Mouse (Mus musculus) adrenal gland, adult 2 months (tissue): ENCODE measurements around the gene B3gnt7. TPM values are rescaled to one million over a fixed set of nuclear protein-coding genes. Genes with fewer than 3 reads are reported as not detected.

Experiments
- DNase-seq: peaks from one replicate; pipeline ENCODE4 v3.0.0; 2021
- long read RNA-seq: library from polyadenylated mRNA; stranded (forward); transcript quantifications from one replicate; pipeline ENCODE4 v2.0.0, GENCODE M21; 2021
- polyA plus RNA-seq: library from polyadenylated mRNA; depleted of rRNA; stranded (reverse); fragments of >200 nt; gene quantifications from 2 replicates; pipeline ENCODE4 v1.2.3, GENCODE M21; 2012; rRNA removed
- total RNA-seq, 2 experiments: library from RNA; stranded (reverse); gene quantifications; 2 replicates each; pipeline ENCODE4 v1.2.3; 2021

Gene B3gnt7
- total RNA-seq, result under 1 TPM; 0.21 to 0.26 TPM
- 0.36 and 0.40 TPM in 2 replicates for polyA plus RNA-seq
- long read RNA-seq, partial matches to known transcripts, result 1 of 1 reads
- long read RNA-seq, other reads (novel, unspliced or antisense), result 0 of 1 reads

- DNase-seq, result no peak
Measured at GRCm38 (mm10) chr1:86302532-86302931, at the start of gene B3gnt7. Gene B3gnt7, plus strand, starts transcription at chr1:86302832.

GRCm38 (mm10) chr1:86253410-86253809 is 49.2 kb upstream of the B3gnt7 start:
- no peak for DNase-seq

GRCm38 (mm10) chr1:86256311-86256710 is 46.3 kb upstream of the B3gnt7 start:
- DNase-seq, result no peak

- no peak for DNase-seq
Measured at GRCm38 (mm10) chr1:86257228-86257627, 45.4 kb upstream of the B3gnt7 start.

- DNase-seq, result no peak
Measured at GRCm38 (mm10) chr1:86258171-86258824, 44.3 kb upstream of the B3gnt7 start.

- no peak for DNase-seq
Measured at GRCm38 (mm10) chr1:86263564-86264339, 38.9 kb upstream of the B3gnt7 start.

- DNase-seq, result no peak
Measured at GRCm38 (mm10) chr1:86265060-86265459, 37.6 kb upstream of the B3gnt7 start.

GRCm38 (mm10) chr1:86268492-86269189 is 34.0 kb upstream of the B3gnt7 start:
- no peak for DNase-seq

- DNase-seq, result no peak
Measured at GRCm38 (mm10) chr1:86269190-86269508, 33.5 kb upstream of the B3gnt7 start.

- DNase-seq, result no peak
Measured at GRCm38 (mm10) chr1:86271707-86272106, 30.9 kb upstream of the B3gnt7 start.

GRCm38 (mm10) chr1:86277055-86277454 is 25.6 kb upstream of the B3gnt7 start:
- no peak for DNase-seq

GRCm38 (mm10) chr1:86281781-86282536 is 20.7 kb upstream of the B3gnt7 start:
- peak; percentile 39 for DNase-seq

GRCm38 (mm10) chr1:86284101-86284500 is 18.5 kb upstream of the B3gnt7 start:
- no peak for DNase-seq

- DNase-seq, result no peak
Measured at GRCm38 (mm10) chr1:86285295-86285694, 17.3 kb upstream of the B3gnt7 start.

- no peak for DNase-seq
Measured at GRCm38 (mm10) chr1:86287473-86287872, 15.2 kb upstream of the B3gnt7 start.

- DNase-seq, result no peak
Measured at GRCm38 (mm10) chr1:86290452-86290851, 12.2 kb upstream of the B3gnt7 start.

- no peak for DNase-seq
Measured at GRCm38 (mm10) chr1:86293091-86293490, 9.5 kb upstream of the B3gnt7 start.

- no peak for DNase-seq
Measured at GRCm38 (mm10) chr1:86293868-86294267, 8.8 kb upstream of the B3gnt7 start.

GRCm38 (mm10) chr1:86294472-86294871 is 8.2 kb upstream of the B3gnt7 start:
- no peak for DNase-seq

GRCm38 (mm10) chr1:86300093-86300492 is 2.5 kb upstream of the B3gnt7 start:
- DNase-seq, result no peak

GRCm38 (mm10) chr1:86300731-86301130 is 1.9 kb upstream of the B3gnt7 start:
- no peak for DNase-seq
